Comparison of ENCODE assay signal across 12 mouse cellular contexts in the genomic region with DNA sequence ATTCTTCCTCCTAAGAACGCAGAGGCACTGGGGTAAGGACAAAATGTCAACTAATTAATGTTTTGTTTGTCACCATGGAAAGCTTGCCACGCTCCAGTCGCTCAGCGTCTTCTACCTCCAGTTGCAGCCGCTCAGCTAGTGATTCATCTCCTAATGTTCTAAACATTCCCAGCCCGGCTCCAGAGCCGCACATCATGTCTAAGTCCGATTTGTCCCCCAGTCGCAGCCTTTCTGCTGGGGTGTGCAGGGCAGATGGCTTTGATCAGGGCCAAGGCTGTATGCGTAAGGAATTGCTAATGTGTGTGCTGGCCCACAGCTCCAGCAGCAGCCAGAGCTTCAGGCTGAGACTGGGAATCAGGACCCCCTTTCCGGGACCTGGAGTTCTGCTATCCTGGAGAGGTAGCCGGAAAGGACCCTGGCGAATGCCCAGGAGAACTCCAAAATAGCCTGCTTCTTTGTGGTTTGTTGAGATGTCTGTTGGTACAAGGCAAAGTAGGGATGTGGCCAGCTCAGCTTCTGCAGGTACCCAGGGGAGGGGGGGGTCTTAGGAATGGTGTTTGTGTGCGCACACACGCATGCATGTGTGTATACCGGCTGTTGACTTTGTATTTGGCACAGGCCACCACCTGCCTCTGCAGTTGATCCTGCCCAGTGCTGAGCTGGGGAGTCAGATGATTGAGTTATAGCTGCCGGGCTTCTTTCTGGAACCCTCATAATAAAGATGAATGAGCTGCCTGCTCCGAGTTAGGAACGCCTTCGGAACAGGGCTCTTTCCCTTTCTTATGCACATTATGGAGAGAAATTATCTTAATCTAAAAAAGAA.
DNase-seq lines count a peak whose midpoint lies in the region; ATAC-seq and TF ChIP-seq lines count a peak whose summit lies in the region.
"Had no signal": no experiment of that assay in that cellular context is flagged by ENCODE, and none has a peak within 500 bp of the region (broad histone marks: within the 10 kb centered on the region; RNA-seq: fewer than 3 reads in every experiment).

No protein-coding gene starts in this region.

- WGBS in kidney, embryonic 14.5 days: 38% methylated on average over 20 of the region's 20 CpGs
- WGBS in stomach, embryonic 14.5 days: 42% methylated on average over 20 of the region's 20 CpGs
- 40% methylated on average over 20 of the region's 20 CpGs for WGBS in stomach, postnatal 0 days
- WGBS in heart, adult 2 months: 81% methylated on average over 20 of the region's 20 CpGs

- TF ChIP-seq POLR2A in heart, adult 2 months (IDR thresholded peaks at IDR 0.05; ENCODE audit: insufficient read depth, low read depth, low read length): no peak

- no peaks in the 10 kb centered on the region for H3K36me3 ChIP-seq in kidney, embryonic 14.5 days (ENCODE audit: control insufficient read depth, insufficient read depth, low read length)
- no peaks in the 10 kb centered on the region for H3K36me3 ChIP-seq in stomach, embryonic 14.5 days (ENCODE audit: control insufficient read depth, insufficient read depth, low read length)
- no peaks in the 10 kb centered on the region for H3K36me3 ChIP-seq in stomach, postnatal 0 days (ENCODE audit: control insufficient read depth, insufficient read depth, low read length)
- H3K36me3 ChIP-seq in heart, adult 2 months (ENCODE audit: control insufficient read depth, insufficient read depth, low read length): no peaks in the 10 kb centered on the region
- H3K36me3 ChIP-seq: G1E; liver, embryonic 15.5 days had no signal

- H3K4me3 ChIP-seq in kidney, embryonic 14.5 days (ENCODE audit: low read length): no peak overlapping the region
- H3K4me3 ChIP-seq in stomach, embryonic 14.5 days (ENCODE audit: low read depth, low read length): no peak overlapping the region
- H3K4me3 ChIP-seq in stomach, postnatal 0 days (ENCODE audit: low read depth, low read length): no peak overlapping the region
- H3K4me3 ChIP-seq in heart, adult 2 months: no peak overlapping the region
- H3K4me3 ChIP-seq: liver, embryonic 15.5 days had no signal

- 0 out of 2 replicates have a peak, but pooled peaks have one; percentile 30 for ATAC-seq in kidney, embryonic 14.5 days (ENCODE audit: low FRiP score, low TSS enrichment)
- no peak for ATAC-seq in stomach, embryonic 14.5 days (ENCODE audit: insufficient number of reproducible peaks, insufficient read depth, low FRiP score, low read depth)
- ATAC-seq in stomach, postnatal 0 days (ENCODE audit: low FRiP score, low TSS enrichment): no peak; the same call in 1 of the 2 replicates
- no peak for ATAC-seq in activated CD4-positive, CD25-positive, alpha-beta regulatory T cell, adult 4 months
- ATAC-seq: midbrain, embryonic 16.5 days had no signal

- H3K27me3 ChIP-seq in kidney, embryonic 14.5 days (ENCODE audit: control insufficient read depth, insufficient read depth, low read length): no peaks in the 10 kb centered on the region
- H3K27me3 ChIP-seq in stomach, embryonic 14.5 days (ENCODE audit: control insufficient read depth, insufficient read depth, low read length): no peaks in the 10 kb centered on the region
- no peaks in the 10 kb centered on the region for H3K27me3 ChIP-seq in stomach, postnatal 0 days (ENCODE audit: control insufficient read depth, insufficient read depth, low read length)
- no peaks in the 10 kb centered on the region for H3K27me3 ChIP-seq in heart, adult 2 months (ENCODE audit: control insufficient read depth, insufficient read depth, low read length)
- H3K27me3 ChIP-seq: liver, embryonic 15.5 days had no signal

- H3K79me2 ChIP-seq in heart, adult 2 months (replicated peaks; ENCODE audit: control insufficient read depth, insufficient read depth, low read length): no peaks in the 10 kb centered on the region

- no peak for TF ChIP-seq EP300 in stomach, postnatal 0 days (optimal IDR thresholded peaks at IDR 0.05)
- no peak for TF ChIP-seq EP300 in heart, adult 2 months (IDR thresholded peaks at IDR 0.05; ENCODE audit: insufficient read depth, low read depth, low read length)

- intact Hi-C loops in heart, adult 2 months (cut with DNase I): no loop called here

- no peak overlapping the region for H3K4me2 ChIP-seq in kidney, embryonic 14.5 days (replicated peaks; ENCODE audit: low read depth, low read length)
- H3K4me2 ChIP-seq in stomach, embryonic 14.5 days (replicated peaks; ENCODE audit: low read depth, low read length): no peak overlapping the region
- H3K4me2 ChIP-seq in stomach, postnatal 0 days (replicated peaks; ENCODE audit: low read depth): no peak overlapping the region
- H3K4me2 ChIP-seq: liver, embryonic 15.5 days had no signal

- DNase-seq in kidney, adult 18-20 months: no peak
- no peak for DNase-seq in stomach, postnatal 0 days (ENCODE audit: low spot score)
- DNase-seq in layer of hippocampus, adult 8-10 months (ENCODE audit: low spot score in 2 of 2): peak; percentile 38 to 63
- DNase-seq in heart, adult 2 months: no peak
- DNase-seq: gastrocnemius, postnatal 36 days; thymus, postnatal 14 days had no signal

- peaks cover 6% of the 10 kb centered on the region for H3K4me1 ChIP-seq in kidney, embryonic 14.5 days (ENCODE audit: control insufficient read depth, insufficient read depth, low read length)
- peaks cover 11% of the 10 kb centered on the region; the same call in 1 of the 2 replicates for H3K4me1 ChIP-seq in stomach, embryonic 14.5 days (ENCODE audit: control insufficient read depth, insufficient read depth, low read length)
- H3K4me1 ChIP-seq in stomach, postnatal 0 days (replicated peaks; ENCODE audit: control insufficient read depth, insufficient read depth): no peaks in the 10 kb centered on the region
- H3K4me1 ChIP-seq in heart, adult 2 months (ENCODE audit: control insufficient read depth, insufficient read depth, low read length): no peaks in the 10 kb centered on the region
- H3K4me1 ChIP-seq: liver, embryonic 15.5 days had no signal

- no peak for TF ChIP-seq CTCF in stomach, postnatal 0 days (IDR thresholded peaks at IDR 0.05; ENCODE audit: low read depth)
- TF ChIP-seq CTCF in heart, adult 2 months (IDR thresholded peaks at IDR 0.05): no peak

- no peak overlapping the region for H3K9ac ChIP-seq in kidney, embryonic 14.5 days (ENCODE audit: low read depth, low read length)
- H3K9ac ChIP-seq in stomach, embryonic 14.5 days (replicated peaks; ENCODE audit: low read depth, low read length): no peak overlapping the region
- H3K9ac ChIP-seq in stomach, postnatal 0 days (ENCODE audit: low read length): no peak overlapping the region
- no peak overlapping the region for H3K9ac ChIP-seq in heart, adult 2 months (ENCODE audit: low read depth, low read length)
- H3K9ac ChIP-seq: liver, embryonic 15.5 days had no signal

- peaks cover 3% of the 10 kb centered on the region; the same call in 1 of the 2 replicates for H3K9me3 ChIP-seq in kidney, embryonic 14.5 days (ENCODE audit: control insufficient read depth, low read length)
- H3K9me3 ChIP-seq in stomach, embryonic 14.5 days (ENCODE audit: control insufficient read depth, low read depth, low read length): 0 out of 2 replicates have a peak, but pooled peaks cover 4% of the 10 kb centered on the region
- no peaks in the 10 kb centered on the region for H3K9me3 ChIP-seq in stomach, postnatal 0 days (ENCODE audit: control insufficient read depth, low read length)
- H3K9me3 ChIP-seq: liver, embryonic 15.5 days had no signal

- H3K27ac ChIP-seq in kidney, embryonic 14.5 days (ENCODE audit: low read depth, low read length): no peak overlapping the region
- H3K27ac ChIP-seq in stomach, embryonic 14.5 days (ENCODE audit: low read length): peak overlapping the region; percentile 56; the same call in 1 of the 2 replicates
- no peak overlapping the region for H3K27ac ChIP-seq in stomach, postnatal 0 days (replicated peaks)
- H3K27ac ChIP-seq in heart, adult 2 months: no peak overlapping the region
- H3K27ac ChIP-seq: liver, embryonic 15.5 days had no signal

Comparison
In these comparisons a context has a peak if more than half of its experiments do, and no peak if none do; other contexts are left out.
1. DNase-seq: peak in layer of hippocampus, adult 8-10 months (2 of 2); none in kidney, adult 18-20 months (single experiment), stomach, postnatal 0 days (single experiment) and heart, adult 2 months (0 of 2).